Mouse (Mus musculus) embryonic facial prominence, embryonic 13.5 days (tissue): ENCODE data around the gene Prnp. TPM values are rescaled to one million over a fixed set of nuclear protein-coding genes. Genes with fewer than 3 reads are reported as not detected.

Source experiments
- ATAC-seq: fragments of 200-750 bp; cut with Nextera tagmentation; 2 replicates; pipeline ENCODE4 v1.8.0; 2017; ENCODE audit warnings: low read depth; ENCODE audit not compliant: insufficient number of reproducible peaks, insufficient read depth, low FRiP score, low TSS enrichment
- H3K27ac ChIP-seq: fragments of 300-500 bp; sonication (generic); 2 replicates; pipeline ENCODE4 v1.5.1; 2015; ENCODE audit warnings: moderate library complexity, mild to moderate bottlenecking, inconsistent platforms
- H3K27me3 ChIP-seq: fragments of 300-500 bp; sonication (generic); 2 replicates; pipeline ENCODE4 v1.6.1; 2015; ENCODE audit warnings: mild to moderate bottlenecking, inconsistent platforms
- H3K36me3 ChIP-seq: fragments of 300-500 bp; sonication (generic); 2 replicates; pipeline ENCODE4 v1.6.1; 2015; ENCODE audit warnings: mild to moderate bottlenecking, inconsistent platforms
- H3K4me1 ChIP-seq: fragments of 300-500 bp; sonication (generic); 2 replicates; pipeline ENCODE4 v1.6.1; 2015; ENCODE audit warnings: inconsistent platforms
- H3K4me2 ChIP-seq: fragments of 300-500 bp; sonication (generic); 2 replicates; pipeline ENCODE4 v1.6.1; 2015; ENCODE audit warnings: moderate library complexity, mild to moderate bottlenecking, inconsistent platforms
- H3K4me3 ChIP-seq: fragments of 300-500 bp; sonication (generic); 2 replicates; pipeline ENCODE4 v1.5.1; 2015; ENCODE audit warnings: mild to moderate bottlenecking, inconsistent platforms
- H3K9ac ChIP-seq: fragments of 300-500 bp; sonication (generic); 2 replicates; pipeline ENCODE4 v1.6.1; 2015; ENCODE audit warnings: mild to moderate bottlenecking, inconsistent platforms
- H3K9me3 ChIP-seq: fragments of 300-500 bp; sonication (generic); 2 replicates; pipeline ENCODE4 v1.6.1; 2016; ENCODE audit warnings: inconsistent platforms
- WGBS: fragments of 180-500 bp; shearing (Covaris S2); methylation state at CpG from one replicate; pipeline ENCODE4 v1.1.7; 2015; ENCODE audit warnings: mixed read lengths; 5-methylcytosine and 5-hydroxymethylcytosine counted together
- polyA plus RNA-seq: library from polyadenylated mRNA; unstranded; fragments of >200 nt; fragmentation: Nextera tagmentation; extraction: Ambion mirVana; gene quantifications from 2 replicates; pipeline ENCODE4 v1.2.1, GENCODE M21; 2015

Gene Prnp
- polyA plus RNA-seq, 1 experiment from 2014 or later: 66.4 TPM

- Histone ChIP-seq H3K4me2 (no peak overlapping the region), H3K4me1 (peaks cover 18% of the 10 kb centered on the region), H3K27ac (no peak overlapping the region), H3K4me3 (no peak overlapping the region), H3K36me3 (no peaks in the 10 kb centered on the region), H3K27me3 (no peaks in the 10 kb centered on the region), H3K9ac (no peak overlapping the region), H3K9me3 (no peaks in the 10 kb centered on the region)
- 75% methylated on average over 5 of the region's 5 CpGs for WGBS
- no peak for ATAC-seq
Measured at GRCm38 (mm10) chr2:131907311-131907710, 2.4 kb upstream of the Prnp start.

- Histone ChIP-seq H3K27me3 (no peaks in the 10 kb centered on the region), H3K4me1 (peaks cover 18% of the 10 kb centered on the region), H3K4me3 (no peak overlapping the region), H3K36me3 (0 out of 2 replicates have a peak, but pooled peaks cover under 1% of the 10 kb centered on the region), H3K27ac (no peak overlapping the region), H3K9ac (no peak overlapping the region), H3K4me2 (no peak overlapping the region), H3K9me3 (no peaks in the 10 kb centered on the region)
- 78% methylated on average over 7 of the region's 7 CpGs for WGBS
- ATAC-seq: no peak
Measured at GRCm38 (mm10) chr2:131908351-131908861, 1.3 kb upstream of the Prnp start.

- no peak for ATAC-seq
- H3K9ac ChIP-seq: no peak overlapping the region
- no peak overlapping the region for H3K27ac ChIP-seq
- peaks cover 18% of the 10 kb centered on the region for H3K4me1 ChIP-seq
- no peak overlapping the region for H3K4me3 ChIP-seq
- H3K27me3 ChIP-seq: no peaks in the 10 kb centered on the region
- 89% methylated on average over 1 of the region's 1 CpGs for WGBS
- peak overlapping the region; percentile 66 for H3K4me2 ChIP-seq
- 0 out of 2 replicates have a peak, but pooled peaks cover 2% of the 10 kb centered on the region for H3K36me3 ChIP-seq
- H3K9me3 ChIP-seq: no peaks in the 10 kb centered on the region
Measured at GRCm38 (mm10) chr2:131908906-131909305, 822 bp upstream of the Prnp start.

GRCm38 (mm10) chr2:131910847-131911246 lies 1.1 kb downstream of the Prnp start:
- no peak overlapping the region for H3K27ac ChIP-seq
- H3K9ac ChIP-seq: 0 out of 2 replicates have a peak overlapping the region, but pooled peaks have one; percentile 32
- peak overlapping the region; percentile 66 for H3K4me2 ChIP-seq
- 59% methylated on average over 2 of the region's 2 CpGs for WGBS
- no peak for ATAC-seq
- H3K27me3 ChIP-seq: no peaks in the 10 kb centered on the region
- peaks cover 6% of the 10 kb centered on the region; the same call in 1 of the 2 replicates for H3K36me3 ChIP-seq
- peak overlapping the region; percentile 75 for H3K4me3 ChIP-seq
- H3K4me1 ChIP-seq: peaks cover 18% of the 10 kb centered on the region
- H3K9me3 ChIP-seq: no peaks in the 10 kb centered on the region

- H3K4me3 ChIP-seq: no peak overlapping the region
- no peaks in the 10 kb centered on the region for H3K9me3 ChIP-seq
- H3K9ac ChIP-seq: peak overlapping the region; percentile 41; the same call in 1 of the 2 replicates
- no peak overlapping the region for H3K27ac ChIP-seq
- peak overlapping the region; percentile 66 for H3K4me2 ChIP-seq
- ATAC-seq: no peak
- H3K36me3 ChIP-seq: peaks cover 10% of the 10 kb centered on the region; the same call in 1 of the 2 replicates
- H3K4me1 ChIP-seq: peaks cover 18% of the 10 kb centered on the region
- WGBS: 30% methylated on average over 4 of the region's 4 CpGs
- no peaks in the 10 kb centered on the region for H3K27me3 ChIP-seq
Measured at GRCm38 (mm10) chr2:131911341-131911740, 1.6 kb downstream of the Prnp start.

- Histone ChIP-seq H3K9ac (no peak overlapping the region), H3K4me2 (no peak overlapping the region), H3K4me1 (peaks cover 18% of the 10 kb centered on the region), H3K9me3 (no peaks in the 10 kb centered on the region), H3K36me3 (peaks cover 13% of the 10 kb centered on the region), H3K4me3 (no peak overlapping the region), H3K27me3 (no peaks in the 10 kb centered on the region), H3K27ac (no peak overlapping the region)
- no peak for ATAC-seq
- WGBS: 81% methylated on average over 8 of the region's 8 CpGs
Measured at GRCm38 (mm10) chr2:131912526-131913258, 3.0 kb downstream of the Prnp start.

- Histone ChIP-seq H3K9me3 (no peaks in the 10 kb centered on the region), H3K36me3 (peaks cover 11% of the 10 kb centered on the region), H3K4me2 (no peak overlapping the region), H3K27me3 (no peaks in the 10 kb centered on the region), H3K4me1 (0 out of 2 replicates have a peak, but pooled peaks cover 8% of the 10 kb centered on the region), H3K27ac (no peak overlapping the region), H3K4me3 (no peak overlapping the region), H3K9ac (no peak overlapping the region)
- 59% methylated on average over 7 of the region's 7 CpGs for WGBS
- ATAC-seq: no peak
Measured at GRCm38 (mm10) chr2:131932275-131932902, 22.7 kb downstream of the Prnp start.

GRCm38 (mm10) chr2:131933013-131933412 lies 23.3 kb downstream of the Prnp start:
- Histone ChIP-seq H3K36me3 (peaks cover 14% of the 10 kb centered on the region), H3K4me1 (0 out of 2 replicates have a peak, but pooled peaks cover 8% of the 10 kb centered on the region), H3K9ac (no peak overlapping the region), H3K4me3 (no peak overlapping the region), H3K27ac (no peak overlapping the region), H3K9me3 (no peaks in the 10 kb centered on the region), H3K4me2 (no peak overlapping the region), H3K27me3 (no peaks in the 10 kb centered on the region)
- 26% methylated on average over 6 of the region's 6 CpGs for WGBS
- no peak for ATAC-seq

- Histone ChIP-seq H3K9me3 (no peaks in the 10 kb centered on the region), H3K4me3 (no peak overlapping the region), H3K9ac (no peak overlapping the region), H3K36me3 (peaks cover 14% of the 10 kb centered on the region), H3K27me3 (no peaks in the 10 kb centered on the region), H3K27ac (no peak overlapping the region), H3K4me1 (0 out of 2 replicates have a peak, but pooled peaks cover 8% of the 10 kb centered on the region), H3K4me2 (no peak overlapping the region)
- no peak for ATAC-seq
- 58% methylated on average over 3 of the region's 3 CpGs for WGBS
Measured at GRCm38 (mm10) chr2:131933598-131933997, 23.9 kb downstream of the Prnp start.

GRCm38 (mm10) chr2:131934243-131934642 lies 24.5 kb downstream of the Prnp start:
- no peaks in the 10 kb centered on the region for H3K9me3 ChIP-seq
- no peaks in the 10 kb centered on the region for H3K27me3 ChIP-seq
- no peak overlapping the region for H3K4me2 ChIP-seq
- no peak overlapping the region for H3K4me3 ChIP-seq
- H3K36me3 ChIP-seq: peaks cover 14% of the 10 kb centered on the region
- H3K27ac ChIP-seq: no peak overlapping the region
- no peak for ATAC-seq
- H3K4me1 ChIP-seq: 0 out of 2 replicates have a peak, but pooled peaks cover 8% of the 10 kb centered on the region
- 88% methylated on average over 2 of the region's 2 CpGs for WGBS
- H3K9ac ChIP-seq: no peak overlapping the region

- no peak for ATAC-seq
- no peaks in the 10 kb centered on the region for H3K27me3 ChIP-seq
- 74% methylated on average over 10 of the region's 10 CpGs for WGBS
- H3K4me2 ChIP-seq: no peak overlapping the region
- no peak overlapping the region for H3K4me3 ChIP-seq
- 0 out of 2 replicates have a peak, but pooled peaks cover 8% of the 10 kb centered on the region for H3K4me1 ChIP-seq
- H3K36me3 ChIP-seq: peaks cover 14% of the 10 kb centered on the region
- no peaks in the 10 kb centered on the region for H3K9me3 ChIP-seq
- H3K9ac ChIP-seq: no peak overlapping the region
- H3K27ac ChIP-seq: no peak overlapping the region
Measured at GRCm38 (mm10) chr2:131935390-131936105, 25.8 kb downstream of the Prnp start.
